Mouse (Mus musculus) CH12.LX (cell line): ENCODE measurements around the gene Jsrp1. TPM values are rescaled to one million over a fixed set of nuclear protein-coding genes. Genes with fewer than 3 reads are reported as not detected.

ENCODE experiments used
- DNase-seq: peaks from one replicate; pipeline ENCODE4 v3.0.0-alpha.2; 2013; ENCODE audit errors: extremely low read depth
- H3K27ac ChIP-seq: 2 replicates; pipeline ENCODE4 v1.5.1; 2012; ENCODE audit warnings: low read depth, mild to moderate bottlenecking, control low read depth, moderate library complexity; ENCODE audit not compliant: insufficient read depth
- H3K27me3 ChIP-seq: replicated peaks from 2 replicates; pipeline ENCODE3; 2012; ENCODE audit warnings: inconsistent platforms
- H3K36me3 ChIP-seq, 2 experiments: replicated peaks in 1 of 2; 2 replicates each; pipeline versions ENCODE3 to v1.6.1; 2012; ENCODE audit warnings: inconsistent platforms in 1 of 2, low read length in 1 of 2, mild to moderate bottlenecking in 1 of 2, mixed read lengths in 1 of 2, moderate library complexity in 1 of 2; ENCODE audit not compliant: control insufficient read depth in 1 of 2, insufficient read depth in 1 of 2
- H3K4me1 ChIP-seq, 2 experiments: 2 replicates each; pipeline ENCODE4 v1.6.1; 2012; ENCODE audit warnings: inconsistent platforms in 1 of 2, moderate library complexity in 1 of 2; ENCODE audit not compliant: insufficient read depth in 2 of 2, control insufficient read depth in 1 of 2
- H3K4me2 ChIP-seq: 2 replicates; pipeline ENCODE4 v1.6.1; 2012; ENCODE audit warnings: low read depth, mild to moderate bottlenecking, control low read depth; ENCODE audit not compliant: poor library complexity, insufficient read depth, severe bottlenecking
- H3K4me3 ChIP-seq, 3 experiments: fragments of 150-350 bp in 1 of 3; sonication (generic) in 1 of 3; replicated peaks in 1 of 3; 2 replicates each; pipeline versions ENCODE3 to v1.5.1; 2011 to 2012; ENCODE audit warnings: low read depth in 2 of 3, low read length in 2 of 3, mild to moderate bottlenecking in 2 of 3, moderate library complexity in 2 of 3, control low read depth in 1 of 3, improper control_type of control experiment in 1 of 3, inconsistent platforms in 1 of 3, mixed read lengths in 1 of 3; ENCODE audit not compliant: poor library complexity in 1 of 3
- H3K79me2 ChIP-seq: replicated peaks from 2 replicates; pipeline ENCODE4 v1.6.1; 2012; ENCODE audit warnings: mild to moderate bottlenecking, moderate library complexity; ENCODE audit not compliant: control insufficient read depth, poor library complexity, insufficient read depth, severe bottlenecking; ENCODE audit errors: extremely low read depth
- H3K9ac ChIP-seq: 2 replicates; pipeline ENCODE4 v1.6.1; 2012; ENCODE audit warnings: low read depth, mild to moderate bottlenecking, control low read depth, moderate library complexity; ENCODE audit not compliant: insufficient read depth
- H3K9me3 ChIP-seq: replicated peaks from 2 replicates; pipeline ENCODE3; 2012; ENCODE audit warnings: low read length, inconsistent platforms, mixed read lengths
- CHD1 ChIP-seq: IDR thresholded peaks from 2 replicates; pipeline ENCODE4 v1.6.1; 2012; ENCODE audit warnings: low read depth, low read length, improper control_type of control experiment, inconsistent platforms
- CHD2 ChIP-seq: IDR thresholded peaks from 2 replicates; pipeline ENCODE4 v1.6.1; 2011; ENCODE audit warnings: low read length, improper control_type of control experiment
- CTCF ChIP-seq, 2 experiments: IDR thresholded peaks in 1 of 2; conservative IDR thresholded peaks in 1 of 2; 2 replicates each; pipeline ENCODE4 v1.5.1; 2011 to 2012; ENCODE audit warnings: low read depth in 2 of 2, low read length in 2 of 2, improper control_type of control experiment in 1 of 2, inconsistent platforms in 1 of 2, mild to moderate bottlenecking in 1 of 2, moderate library complexity in 1 of 2
- ELF1 ChIP-seq: IDR thresholded peaks from 2 replicates; pipeline ENCODE4 v1.6.1; 2014; ENCODE audit warnings: low read depth, mild to moderate bottlenecking, inconsistent platforms, low read length, improper control_type of control experiment
- ETS1 ChIP-seq: conservative IDR thresholded peaks from 2 replicates; pipeline ENCODE4 v1.6.1; 2012; ENCODE audit warnings: low read depth, mild to moderate bottlenecking, inconsistent platforms, low read length, improper control_type of control experiment, moderate library complexity
- JUN ChIP-seq: IDR thresholded peaks from 2 replicates; pipeline ENCODE4 v1.6.1; 2011; ENCODE audit warnings: low read depth, mild to moderate bottlenecking, low read length, improper control_type of control experiment, moderate library complexity; ENCODE audit not compliant: insufficient read depth
- KAT2A ChIP-seq: IDR thresholded peaks from 2 replicates; pipeline ENCODE4 v1.6.1; 2012; ENCODE audit warnings: low read length, improper control_type of control experiment, inconsistent platforms; ENCODE audit not compliant: insufficient replicate concordance
- MEF2A ChIP-seq: IDR thresholded peaks from 2 replicates; pipeline ENCODE4 v1.6.1; 2014; ENCODE audit warnings: low read depth, mild to moderate bottlenecking, inconsistent platforms, low read length, improper control_type of control experiment, borderline replicate concordance
- MXI1 ChIP-seq: IDR thresholded peaks from 2 replicates; pipeline ENCODE4 v1.6.1; 2011; ENCODE audit warnings: mild to moderate bottlenecking, low read depth, low read length, improper control_type of control experiment
- MYC ChIP-seq: IDR thresholded peaks from 2 replicates; pipeline ENCODE4 v1.6.1; 2011; ENCODE audit warnings: low read depth, mild to moderate bottlenecking, improper control_type of control experiment, low read length
- NELFE ChIP-seq: IDR thresholded peaks from 2 replicates; pipeline ENCODE4 v1.6.1; 2011; ENCODE audit warnings: low read depth, low read length, improper control_type of control experiment
- POLR2A ChIP-seq: IDR thresholded peaks from 2 replicates; pipeline ENCODE4 v1.6.1; 2011; ENCODE audit warnings: low read depth, mild to moderate bottlenecking, improper control_type of control experiment, low read length
- RAD21 ChIP-seq: IDR thresholded peaks from 2 replicates; pipeline ENCODE4 v1.6.1; 2011; ENCODE audit warnings: low read depth, mild to moderate bottlenecking, low read length, improper control_type of control experiment, moderate library complexity
- RCOR1 ChIP-seq: conservative IDR thresholded peaks from 2 replicates; pipeline ENCODE4 v1.6.1; 2012; ENCODE audit warnings: low read depth, mild to moderate bottlenecking, inconsistent platforms, low read length, improper control_type of control experiment
- SMC3 ChIP-seq: IDR thresholded peaks from 2 replicates; pipeline ENCODE4 v1.6.1; 2011; ENCODE audit warnings: low read depth, low read length, improper control_type of control experiment
- TBP ChIP-seq: conservative IDR thresholded peaks from 2 replicates; pipeline ENCODE4 v1.6.1; 2011; ENCODE audit warnings: low read depth, low read length, improper control_type of control experiment
- TCF12 ChIP-seq: IDR thresholded peaks from 2 replicates; pipeline ENCODE4 v1.6.1; 2014; ENCODE audit warnings: low read depth, mild to moderate bottlenecking, inconsistent platforms, low read length, improper control_type of control experiment
- UBTF ChIP-seq: IDR thresholded peaks from 2 replicates; pipeline ENCODE4 v1.6.1; 2012; ENCODE audit warnings: low read depth, mild to moderate bottlenecking, inconsistent platforms, low read length, improper control_type of control experiment, moderate library complexity
- USF1 ChIP-seq: IDR thresholded peaks from 2 replicates; pipeline ENCODE4 v1.6.1; 2014; ENCODE audit warnings: low read depth, mild to moderate bottlenecking, inconsistent platforms, low read length, improper control_type of control experiment
- USF2 ChIP-seq: conservative IDR thresholded peaks from 2 replicates; pipeline ENCODE4 v1.6.1; 2011; ENCODE audit warnings: low read depth, low read length, improper control_type of control experiment
- ZKSCAN1 ChIP-seq: IDR thresholded peaks from 2 replicates; pipeline ENCODE4 v1.6.1; 2012; ENCODE audit warnings: low read depth, inconsistent platforms, low read length, improper control_type of control experiment, borderline replicate concordance
- dilution Hi-C: fragments of 300-500 bp; cut with MboI; formaldehyde crosslinking; loops from 2 replicates; pipeline ENCODE4 v1.14.3; 2020; ENCODE audit warnings: low sequenced_read_pairs; ENCODE audit not compliant: extremely low pct_unique_long_range_greater_than_20kb, extremely low pct_ligation_motif_present
- in situ Hi-C: fragments of 300-500 bp; cut with MboI; formaldehyde crosslinking; loops from 3 replicates; pipeline ENCODE4 v1.14.3; 2019; ENCODE audit warnings: low sequenced_read_pairs, low pct_ligation_motif_present, low pct_unique_long_range_greater_than_20kb, mixed read lengths
- polyA plus RNA-seq: library from polyadenylated mRNA; unstranded; fragments of >175 nt; gene quantifications from 2 replicates; pipeline ENCODE4 v1.2.1, GENCODE M21; 2012; ENCODE audit warnings: low read depth; ENCODE audit not compliant: insufficient read length
- total RNA-seq, 2 experiments: library from RNA; depleted of rRNA; stranded (reverse); fragments of 300-350 nt in 1 of 2; fragments of >200 nt in 1 of 2; gene quantifications; 2 replicates each; pipeline ENCODE4 v1.2.3; 2012 to 2014

Gene Jsrp1
- total and polyA plus RNA-seq, 3 experiments = 0.35 to 1.1 (median 0.72) TPM

DNA sequence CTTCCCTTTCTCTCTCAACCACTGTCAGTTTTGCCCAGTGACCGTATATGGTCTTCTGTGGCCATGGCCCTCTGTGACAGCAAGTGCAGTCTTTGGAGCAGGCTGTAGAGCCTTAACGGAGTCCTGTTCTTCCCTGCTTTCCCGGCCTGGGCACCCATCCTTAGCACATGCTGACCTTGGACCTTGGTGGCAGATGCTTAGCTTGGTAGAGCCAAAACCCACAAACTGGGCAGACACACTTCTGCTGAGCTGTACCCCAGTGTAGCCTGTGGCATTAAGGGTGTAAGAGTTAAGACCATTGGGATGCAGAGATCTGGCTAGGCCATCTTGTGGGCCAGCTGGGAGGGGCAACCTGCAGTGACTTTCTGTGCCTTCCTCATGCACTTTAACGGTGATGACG is 39.5 kb downstream of the Jsrp1 start:
- no peaks in the 10 kb centered on the region for H3K9me3 ChIP-seq
- H3K4me2 ChIP-seq = no peak overlapping the region
- H3K27ac ChIP-seq = no peak overlapping the region
- H3K4me3 ChIP-seq = no peak overlapping the region
- TF ChIP-seq USF1 = no peak
- no peak for TF ChIP-seq RAD21
- TF ChIP-seq CHD2 = no peak
- no peak for TF ChIP-seq ELF1
- TF ChIP-seq MEF2A = no peak
- no peaks in the 10 kb centered on the region for H3K79me2 ChIP-seq
- peaks cover 94 to 98% of the 10 kb centered on the region in 2 experiments for H3K36me3 ChIP-seq
- no peak for DNase-seq
- no peaks in the 10 kb centered on the region for H3K27me3 ChIP-seq
- dilution Hi-C loops (no loop called here), in situ Hi-C loops (no loop called here)
- peaks cover 4 to 10% of the 10 kb centered on the region in 2 experiments; a peak in 2 of 4 replicates for H3K4me1 ChIP-seq
- no peak overlapping the region for H3K9ac ChIP-seq

DNA sequence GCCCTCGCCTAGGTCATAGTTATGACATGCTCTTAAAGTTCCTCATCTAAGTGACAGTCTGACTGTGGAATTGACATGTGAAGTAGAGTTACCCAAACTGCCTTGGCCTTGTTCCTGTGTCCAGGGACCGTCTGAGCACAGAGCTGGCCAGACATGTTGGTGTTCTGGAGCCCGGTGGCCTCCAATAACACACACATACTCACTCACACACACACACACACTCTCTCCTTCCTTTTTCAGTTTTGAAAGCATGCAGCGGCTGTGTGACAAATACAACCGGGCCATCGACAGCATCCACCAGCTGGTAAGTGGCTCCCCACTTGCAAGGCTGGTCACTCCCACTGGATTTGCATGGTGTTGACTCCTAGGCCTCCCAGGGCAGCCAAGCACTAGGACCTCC is 44.9 kb downstream of the Jsrp1 start:
- no peak overlapping the region for H3K4me2 ChIP-seq
- no peak overlapping the region for H3K9ac ChIP-seq
- peaks cover 82 to 94% of the 10 kb centered on the region in 2 experiments for H3K36me3 ChIP-seq
- H3K4me1 ChIP-seq = peaks cover 0 to 2% of the 10 kb centered on the region in 2 experiments; a peak in 1 of 4 replicates
- dilution Hi-C loops = no loop called here
- no peaks in the 10 kb centered on the region for H3K9me3 ChIP-seq
- H3K27me3 ChIP-seq = no peaks in the 10 kb centered on the region
- no peak for DNase-seq
- TF ChIP-seq CHD1 = no peak
- no peak for TF ChIP-seq MXI1
- TF ChIP-seq RCOR1 = no peak
- TF ChIP-seq ETS1 = no peak
- TF ChIP-seq NELFE = no peak
- TF ChIP-seq SMC3 = no peak
- no peak for TF ChIP-seq POLR2A
- H3K79me2 ChIP-seq = peaks cover 14% of the 10 kb centered on the region
- H3K27ac ChIP-seq = no peak overlapping the region
- in situ Hi-C loops = no loop called here
- no peak overlapping the region for H3K4me3 ChIP-seq

DNA sequence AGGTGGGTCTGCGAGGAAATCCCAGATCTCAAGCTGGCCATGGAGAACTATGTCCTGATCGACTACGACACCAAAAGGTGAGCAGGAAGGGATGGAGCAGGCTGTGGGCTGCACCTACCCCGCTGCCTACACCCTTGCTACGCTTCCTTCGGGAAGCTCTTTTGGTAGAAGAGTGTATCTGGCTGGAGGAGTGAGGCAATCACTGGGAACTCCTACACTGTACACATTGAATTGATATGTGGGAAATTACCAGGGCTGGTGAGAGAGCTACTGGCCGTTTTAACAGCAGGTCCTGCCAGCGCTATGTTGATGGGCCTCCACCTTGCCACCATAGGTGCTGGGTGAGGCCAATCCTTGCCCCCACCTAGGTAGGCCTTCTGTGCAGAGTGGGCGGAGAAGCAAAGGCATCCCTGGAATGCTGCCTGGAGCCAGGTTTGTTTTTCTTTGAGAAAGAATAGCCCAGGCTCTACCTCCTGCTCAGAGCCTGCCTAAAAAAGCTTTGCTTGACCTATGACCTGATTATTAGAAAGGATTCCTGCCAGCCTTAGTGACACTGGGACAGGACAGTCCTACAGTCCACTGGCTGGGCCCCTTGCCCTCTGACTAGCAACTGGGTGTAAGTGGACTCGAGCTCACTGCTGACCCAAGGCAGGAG is 47.0 kb downstream of the Jsrp1 start:
- TF ChIP-seq ZKSCAN1 (no peak), MEF2A (no peak), ETS1 (no peak), TCF12 (no peak), UBTF (no peak), CTCF (conservative IDR thresholded peaks at IDR 0.05 in 1 of 2, IDR thresholded peaks at IDR 0.05 in 1 of 2; ENCODE audit: low read depth in 2 of 2, low read length in 2 of 2) (no peak), MYC (no peak), TBP (no peak), RCOR1 (no peak), KAT2A (no peak), CHD1 (no peak), JUN (no peak), USF2 (no peak)
- H3K27ac ChIP-seq = no peak overlapping the region
- H3K79me2 ChIP-seq = peaks cover 35% of the 10 kb centered on the region
- H3K4me1 ChIP-seq = peaks cover 3 to 16% of the 10 kb centered on the region in 2 experiments; a peak in 3 of 4 replicates
- H3K4me3 ChIP-seq = no peak overlapping the region
- in situ Hi-C loops = no loop called here
- no peaks in the 10 kb centered on the region for H3K9me3 ChIP-seq
- no peak for DNase-seq
- dilution Hi-C loops = no loop called here
- no peak overlapping the region for H3K9ac ChIP-seq
- no peaks in the 10 kb centered on the region for H3K27me3 ChIP-seq
- H3K36me3 ChIP-seq = peaks cover 63 to 92% of the 10 kb centered on the region in 2 experiments
- H3K4me2 ChIP-seq = no peak overlapping the region
